Mouse (Mus musculus) gastrocnemius, postnatal 4 days (tissue): ENCODE data around the gene Zbtb11. TPM values are rescaled to one million over a fixed set of nuclear protein-coding genes. Genes with fewer than 3 reads are reported as not detected.
"Not testable (repeated sequence)": the region's sequence is repeated elsewhere in the genome, so short reads cannot be mapped to it uniquely, and the experiment has no call there.

Source experiments
- DNase-seq, 2 experiments: peaks; one replicate each; pipeline ENCODE4 v3.0.0; 2021 to 2022; ENCODE audit warnings: low spot score in 2 of 2, mixed read lengths in 2 of 2
- total RNA-seq, 2 experiments: library from RNA; stranded (reverse); gene quantifications; 2 replicates each; pipeline ENCODE4 v1.2.3; 2021

Gene Zbtb11
- total RNA-seq, 2 experiments from 2014 or later: 9.5 to 11.5 TPM

DNA sequence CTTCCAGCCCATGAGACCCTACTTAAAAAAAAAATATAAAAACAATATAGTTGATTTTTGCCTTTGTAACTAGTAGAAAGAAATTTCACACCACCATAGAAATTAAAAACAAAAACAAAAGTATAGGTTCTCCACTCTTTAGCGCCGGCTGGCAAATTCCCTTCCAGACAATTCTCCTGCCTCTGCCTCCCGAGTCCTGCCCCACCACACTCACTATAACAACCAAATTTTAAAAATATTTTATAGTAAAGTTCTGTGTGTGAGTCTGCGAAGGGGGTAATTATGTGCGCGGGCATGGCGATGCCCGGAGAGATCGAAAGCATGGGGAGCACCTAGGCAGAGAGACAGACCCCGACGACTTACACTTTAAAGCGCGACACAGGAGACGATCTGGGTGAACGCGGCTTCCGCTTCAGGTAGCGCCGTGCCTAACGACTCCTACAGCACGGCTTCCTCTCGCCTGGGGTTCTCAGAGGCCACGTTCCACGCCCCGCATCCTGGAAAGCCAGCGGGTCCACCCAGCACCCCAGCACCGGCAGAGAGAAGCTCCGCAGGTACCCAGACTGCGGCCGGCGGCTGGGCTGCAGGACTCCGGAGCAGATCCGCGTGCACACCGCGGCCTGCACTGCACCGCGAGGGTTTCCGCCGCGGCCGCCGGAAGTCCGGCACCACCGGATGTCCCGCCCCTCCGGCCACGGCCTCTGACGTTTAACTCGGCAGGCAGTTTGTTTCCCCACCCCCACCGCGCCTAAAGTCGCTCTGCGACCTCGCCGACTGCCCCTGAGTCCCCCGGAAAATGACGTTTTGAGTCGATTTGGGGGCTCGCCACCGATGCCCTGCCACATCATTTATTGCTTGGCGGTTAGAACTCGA lies 63.7 kb downstream of the Zbtb11 start, which contains the start of gene Trmt10c:
Trmt10c (minus strand) TSS at position 682 of the 873 bp plus-strand sequence.
- peak; percentile 92 to 95 for DNase-seq

DNA sequence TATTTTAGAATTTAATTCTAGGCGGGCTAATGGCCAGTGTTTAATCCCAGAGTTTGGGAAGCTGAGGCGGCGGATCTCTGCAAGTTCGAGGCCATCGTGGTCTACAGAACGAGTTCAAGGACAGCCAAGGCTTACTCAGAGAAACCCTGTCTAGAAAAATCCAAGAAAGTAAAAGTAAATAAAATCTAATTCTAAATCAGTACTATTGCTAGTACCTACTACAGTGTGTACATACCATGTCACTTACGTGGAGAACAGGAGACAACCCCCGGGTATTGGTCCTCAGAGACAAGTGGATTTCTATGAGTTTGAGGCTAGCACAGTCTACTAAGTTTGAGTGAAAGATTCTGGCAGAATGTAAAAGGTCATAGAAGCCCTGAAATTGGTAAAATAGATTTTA lies 64.4 kb downstream of the Zbtb11 start:
- no peak for DNase-seq

DNA sequence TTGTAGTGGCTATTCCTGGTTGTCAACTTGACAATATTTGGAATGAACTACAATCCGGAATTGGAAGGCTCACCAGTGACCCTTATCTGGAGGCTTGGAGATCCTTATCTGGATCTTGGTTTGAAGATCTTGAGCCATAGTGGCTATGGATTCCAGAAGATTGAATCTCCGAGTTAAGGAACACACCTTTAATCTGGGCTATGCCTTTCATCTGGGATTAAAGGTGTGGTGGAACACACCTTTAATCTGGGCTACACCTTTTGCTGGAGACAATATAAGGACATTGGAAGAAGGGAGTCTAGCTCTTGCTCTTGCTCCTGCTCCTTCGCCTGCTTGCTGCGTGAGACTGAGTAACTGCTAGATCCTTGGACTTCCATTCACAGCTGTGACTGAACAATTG lies 74.4 kb downstream of the Zbtb11 start, which contains the start of gene Senp7:
Senp7 (plus strand) TSS at position 301 of the 400 bp plus-strand sequence.
- DNase-seq: not testable (repeated sequence)

DNA sequence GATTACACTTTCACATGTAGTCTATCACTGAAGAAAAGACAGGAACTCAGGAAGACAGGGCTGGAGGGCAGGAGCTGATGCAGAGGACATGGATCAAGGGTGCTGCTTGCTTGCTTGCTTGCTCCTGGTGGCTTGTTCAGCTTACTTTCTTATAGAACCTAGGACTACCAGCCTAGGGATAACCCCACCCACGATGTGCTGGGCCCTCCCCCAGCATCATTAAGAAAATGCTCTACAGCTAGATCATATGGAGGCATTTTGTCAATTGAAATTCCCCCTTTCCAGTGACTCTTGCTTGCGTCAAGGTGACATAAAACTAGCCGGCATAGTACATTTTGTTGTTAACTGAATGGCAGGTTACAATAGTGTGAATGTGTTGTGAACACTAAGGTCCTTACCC lies 82.2 kb downstream of the Zbtb11 start:
- DNase-seq: no peak

DNA sequence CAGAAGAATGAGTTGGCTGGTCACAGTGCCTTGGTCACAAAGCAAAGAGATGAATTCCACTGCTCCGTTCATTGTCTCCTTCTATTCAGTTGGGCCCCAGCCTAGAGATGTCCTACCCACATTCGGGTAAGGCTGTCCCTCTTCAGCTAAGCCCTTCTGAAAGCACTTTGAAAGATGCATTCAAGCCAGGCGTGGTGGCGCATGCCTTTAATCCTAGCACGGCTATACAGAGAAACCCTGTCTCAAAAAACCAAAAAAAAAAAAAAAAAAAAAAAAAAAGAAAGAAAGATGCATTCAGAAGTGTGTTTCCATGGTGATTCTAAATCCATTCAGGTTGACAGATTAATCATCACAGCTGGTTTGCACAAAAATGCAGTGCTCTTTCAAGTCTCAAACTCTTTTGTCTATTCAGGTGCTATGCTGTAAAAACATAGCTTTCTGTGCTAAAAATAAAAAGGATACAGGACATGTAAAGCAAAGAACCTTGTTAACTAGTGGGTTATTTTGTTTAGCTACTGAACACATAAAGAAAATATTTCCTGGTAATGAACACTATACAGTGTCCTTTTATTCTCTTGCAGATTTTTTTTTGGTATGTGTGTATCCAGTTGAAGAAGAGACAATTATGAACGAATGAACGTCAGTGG lies 83.4 kb downstream of the Zbtb11 start:
- DNase-seq: no peak

DNA sequence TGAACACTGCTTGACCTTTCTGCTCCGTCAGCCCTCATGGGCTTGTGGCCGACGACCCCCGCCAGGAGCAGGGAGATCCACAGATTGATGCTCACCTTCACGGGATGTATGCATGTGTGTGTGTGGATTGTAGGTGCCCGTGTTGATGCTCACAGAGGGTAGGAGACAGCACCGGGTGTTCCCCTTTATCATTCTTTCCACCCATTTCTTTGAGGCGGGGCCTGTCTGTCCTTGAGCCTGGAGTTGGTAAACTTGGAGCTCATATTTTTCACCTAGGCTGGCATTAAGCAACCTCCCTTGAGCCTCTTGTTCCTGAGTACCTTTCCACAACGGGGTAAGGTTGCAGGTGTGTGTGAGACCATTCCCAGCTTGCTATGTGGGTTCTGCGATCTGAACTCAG lies 84.5 kb downstream of the Zbtb11 start:
- no peak for DNase-seq

Other genes starting within 250 kb of the Zbtb11 start
- 1 to 10 TPM; 2.7 to 3.0 TPM for gene Nfkbiz, start 135.0 kb upstream of the Zbtb11 start, total RNA-seq
- gene Nxpe3, start 78.6 kb upstream of the Zbtb11 start, total RNA-seq: under 1 TPM; 0.39 TPM
- gene Cep97, start 39.0 kb upstream of the Zbtb11 start, total RNA-seq: 1 to 10 TPM; 5.4 to 7.9 TPM
- 100 to 1,000 TPM; 945 to 977 TPM for gene Rpl24, start 7.6 kb upstream of the Zbtb11 start, total RNA-seq
- gene Pcnp, start 55.9 kb downstream of the Zbtb11 start, total RNA-seq: 10 to 100 TPM; 59.0 to 66.2 TPM
- gene Trmt10c, start 63.9 kb downstream of the Zbtb11 start, total RNA-seq: 10 to 100 TPM in 1 of 2 experiments, 1 to 10 TPM in 1; 8.7 to 10.4 TPM
- 10 to 100 TPM; 27.3 to 28.4 TPM for gene Senp7, start 74.5 kb downstream of the Zbtb11 start, total RNA-seq
- gene Impg2, start 230.4 kb downstream of the Zbtb11 start, total RNA-seq: 1 to 10 TPM in 1 of 2 experiments, under 1 TPM in 1; 0.83 to 1.1 TPM